Mouse (Mus musculus) right cerebral cortex, postnatal 36 days (tissue): ENCODE results near the gene Zfp422.

Source experiments
- DNase-seq, 2 experiments: peaks; one replicate each; pipeline ENCODE4 v3.0.0; 2022; ENCODE audit warnings: low spot score in 2 of 2, mixed read lengths in 1 of 2

Gene Zfp422

GRCm38 (mm10) chr6:116628539-116629171 is at the start of gene Zfp422:
Gene Zfp422 (minus strand): TSS chr6:116628999.
- peak in 1 of 2 experiments; percentile 43 for DNase-seq

- no peak for DNase-seq
These were observed 48.5 kb upstream of the Zfp422 start for GRCm38 (mm10) chr6:116677321-116677720.

GRCm38 (mm10) chr6:116676355-116676913 is 47.6 kb upstream of the Zfp422 start:
- DNase-seq, result no peak

GRCm38 (mm10) chr6:116674283-116674886 is 45.6 kb upstream of the Zfp422 start:
- DNase-seq, result no peak

GRCm38 (mm10) chr6:116673471-116674282 is 44.9 kb upstream of the Zfp422 start, which contains the start of gene Rassf4:
Gene Rassf4 (minus strand): TSS chr6:116673952.
- peak; percentile 34 to 41 for DNase-seq

GRCm38 (mm10) chr6:116672349-116672748 is 43.5 kb upstream of the Zfp422 start:
- DNase-seq, result no peak

GRCm38 (mm10) chr6:116671768-116672167 is 43.0 kb upstream of the Zfp422 start:
- no peak for DNase-seq

GRCm38 (mm10) chr6:116671031-116671430 is 42.2 kb upstream of the Zfp422 start:
- DNase-seq, result no peak

GRCm38 (mm10) chr6:116670144-116670543 is 41.3 kb upstream of the Zfp422 start:
- DNase-seq, result no peak

GRCm38 (mm10) chr6:116668682-116669470 is 40.1 kb upstream of the Zfp422 start:
- no peak for DNase-seq

GRCm38 (mm10) chr6:116667382-116667781 is 38.6 kb upstream of the Zfp422 start:
- no peak for DNase-seq

- DNase-seq, result no peak
These were observed 38.1 kb upstream of the Zfp422 start for GRCm38 (mm10) chr6:116666892-116667291.

GRCm38 (mm10) chr6:116666085-116666750 is 37.4 kb upstream of the Zfp422 start:
- DNase-seq, result no peak

GRCm38 (mm10) chr6:116664830-116665229 is 36.0 kb upstream of the Zfp422 start:
- no peak for DNase-seq

- no peak for DNase-seq
These were observed 35.2 kb upstream of the Zfp422 start for GRCm38 (mm10) chr6:116664031-116664430.

GRCm38 (mm10) chr6:116663364-116663763 is 34.6 kb upstream of the Zfp422 start:
- no peak for DNase-seq

GRCm38 (mm10) chr6:116653684-116654454 is 25.1 kb upstream of the Zfp422 start:
- peak in 1 of 2 experiments; percentile 50 for DNase-seq

GRCm38 (mm10) chr6:116653191-116653590 is 24.4 kb upstream of the Zfp422 start:
- DNase-seq, result no peak

- no peak for DNase-seq
These were observed 22.8 kb upstream of the Zfp422 start for GRCm38 (mm10) chr6:116651437-116652118.
